Mouse (Mus musculus) hindbrain, embryonic 16.5 days (tissue): ENCODE data around the gene Lmo3. TPM values are rescaled to one million over a fixed set of nuclear protein-coding genes. Genes with fewer than 3 reads are reported as not detected.

Experiments used
- ATAC-seq: fragments of 200-750 bp; cut with Nextera tagmentation; 2 replicates; pipeline ENCODE4 v1.8.0; 2017; ENCODE audit warnings: moderate TSS enrichment, moderate library complexity
- H3K27ac ChIP-seq: fragments of 300-500 bp; sonication (generic); 2 replicates; pipeline ENCODE4 v1.5.1; 2014; ENCODE audit warnings: low read depth, mild to moderate bottlenecking, control low read depth, low read length, moderate library complexity
- H3K27me3 ChIP-seq: fragments of 300-500 bp; sonication (generic); replicated peaks from 2 replicates; pipeline ENCODE4 v1.6.1; 2014; ENCODE audit warnings: low read length; ENCODE audit not compliant: control insufficient read depth, insufficient read depth
- H3K36me3 ChIP-seq: fragments of 300-500 bp; sonication (generic); 2 replicates; pipeline ENCODE4 v1.6.1; 2014; ENCODE audit warnings: mild to moderate bottlenecking, low read length, moderate library complexity, mixed read lengths; ENCODE audit not compliant: control insufficient read depth, insufficient read depth
- H3K4me1 ChIP-seq: fragments of 300-500 bp; sonication (generic); 2 replicates; pipeline ENCODE4 v1.6.1; 2014; ENCODE audit warnings: low read depth, low read length; ENCODE audit not compliant: control insufficient read depth, insufficient read depth
- H3K4me2 ChIP-seq: fragments of 300-500 bp; sonication (generic); 2 replicates; pipeline ENCODE4 v1.6.1; 2014; ENCODE audit warnings: mild to moderate bottlenecking, low read length, control low read depth, moderate library complexity
- H3K4me3 ChIP-seq: fragments of 300-500 bp; sonication (generic); 2 replicates; pipeline ENCODE4 v1.5.1; 2014; ENCODE audit warnings: mild to moderate bottlenecking, low read length, control low read depth, moderate library complexity
- H3K9ac ChIP-seq: fragments of 300-500 bp; sonication (generic); 2 replicates; pipeline ENCODE4 v1.6.1; 2014; ENCODE audit warnings: low read depth, mild to moderate bottlenecking, control low read depth, low read length, moderate library complexity
- H3K9me3 ChIP-seq: fragments of 300-500 bp; sonication (generic); 2 replicates; pipeline ENCODE4 v1.6.1; 2014; ENCODE audit warnings: mild to moderate bottlenecking, low read length, moderate library complexity; ENCODE audit not compliant: control insufficient read depth
- WGBS: fragments of 180-500 bp; shearing (Covaris S2); extraction: QIAGEN DNeasy Blood & Tissue Kit; methylation state at CpG from one replicate; pipeline ENCODE4 v1.1.7; 2014; 5-methylcytosine and 5-hydroxymethylcytosine counted together
- polyA plus RNA-seq: library from polyadenylated mRNA; unstranded; fragments of >200 nt; fragmentation: Nextera tagmentation; extraction: Ambion mirVana; gene quantifications from 2 replicates; pipeline ENCODE4 v1.2.1, GENCODE M21; 2015

Gene Lmo3
- polyA plus RNA-seq, 1 experiment from 2014 or later = 89.5 TPM

DNA sequence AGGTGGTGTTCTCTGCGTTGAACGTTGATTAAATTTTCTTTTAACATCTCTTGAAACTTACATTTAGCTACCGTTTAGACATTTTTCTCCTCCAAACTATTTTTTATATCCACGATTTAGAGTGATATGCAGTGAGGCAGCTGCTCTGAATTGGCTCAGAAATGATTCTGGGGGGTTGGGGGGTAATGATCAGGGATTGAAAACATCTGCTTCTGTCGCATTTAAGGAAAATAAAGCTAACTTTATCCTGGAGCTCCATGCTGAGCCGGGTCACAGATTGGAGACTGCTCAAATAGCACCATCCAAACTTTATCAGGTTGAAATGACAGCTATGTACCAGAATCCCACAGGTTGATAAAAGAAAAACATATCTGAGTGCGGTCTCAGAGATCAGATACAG is 29.6 kb downstream of the Lmo3 start:
- H3K9me3 ChIP-seq = no peaks in the 10 kb centered on the region
- no peak overlapping the region for H3K9ac ChIP-seq
- ATAC-seq = no peak
- no peak overlapping the region for H3K27ac ChIP-seq
- no peak overlapping the region for H3K4me2 ChIP-seq
- 73% methylated on average over 7 of the region's 7 CpGs for WGBS
- H3K4me1 ChIP-seq = no peaks in the 10 kb centered on the region
- no peaks in the 10 kb centered on the region for H3K36me3 ChIP-seq
- no peak overlapping the region for H3K4me3 ChIP-seq
- H3K27me3 ChIP-seq = no peaks in the 10 kb centered on the region

DNA sequence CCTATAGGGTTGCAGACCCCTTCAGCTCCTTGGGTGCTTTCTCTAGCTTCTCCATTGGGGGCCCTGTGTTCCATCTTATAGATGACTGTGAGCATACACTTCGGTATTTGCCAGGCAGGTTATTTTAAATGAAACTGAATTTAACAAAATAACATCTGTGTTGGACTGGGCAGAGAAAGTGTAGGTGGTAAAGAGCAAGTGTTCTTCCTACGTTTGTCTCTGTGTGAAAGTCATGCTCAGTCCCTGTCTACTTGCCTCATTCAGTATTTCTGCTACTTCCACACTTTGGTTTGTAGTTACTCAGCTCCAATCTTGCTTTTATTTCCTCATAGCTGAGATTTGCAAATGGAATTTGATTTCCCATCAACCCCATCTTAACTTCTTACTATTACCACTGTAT is 46.9 kb downstream of the Lmo3 start:
- ATAC-seq = no peak
- H3K27me3 ChIP-seq = no peaks in the 10 kb centered on the region
- no peaks in the 10 kb centered on the region for H3K4me1 ChIP-seq
- no peaks in the 10 kb centered on the region for H3K36me3 ChIP-seq
- WGBS = 90% methylated on average over 2 of the region's 2 CpGs
- H3K9ac ChIP-seq = no peak overlapping the region
- no peak overlapping the region for H3K4me2 ChIP-seq
- H3K4me3 ChIP-seq = no peak overlapping the region
- no peaks in the 10 kb centered on the region for H3K9me3 ChIP-seq
- H3K27ac ChIP-seq = no peak overlapping the region

DNA sequence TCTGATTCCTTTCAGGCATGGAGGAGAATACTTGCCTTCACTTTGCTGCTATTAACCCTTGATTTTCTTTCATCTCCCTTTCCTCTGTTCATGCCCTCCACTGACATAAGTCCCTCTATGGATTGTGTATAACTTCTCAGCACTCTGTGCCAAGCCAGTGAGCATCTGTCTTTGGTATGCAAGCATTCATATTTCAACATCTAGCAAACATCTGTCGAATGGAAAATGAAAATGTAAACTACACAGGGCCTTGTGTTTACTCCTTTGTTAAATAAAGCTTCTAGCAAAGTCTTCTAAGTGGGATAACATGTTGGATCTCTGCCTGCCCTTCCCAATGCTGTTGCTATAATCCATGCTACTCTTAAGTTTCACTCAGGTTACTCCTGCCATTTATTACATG is 75.1 kb downstream of the Lmo3 start:
- Histone ChIP-seq H3K36me3 (no peaks in the 10 kb centered on the region), H3K4me1 (no peaks in the 10 kb centered on the region), H3K27ac (no peak overlapping the region), H3K9me3 (no peaks in the 10 kb centered on the region), H3K9ac (no peak overlapping the region), H3K4me3 (no peak overlapping the region), H3K27me3 (no peaks in the 10 kb centered on the region), H3K4me2 (no peak overlapping the region)
- 73% methylated on average over 1 of the region's 1 CpGs for WGBS
- no peak for ATAC-seq

DNA sequence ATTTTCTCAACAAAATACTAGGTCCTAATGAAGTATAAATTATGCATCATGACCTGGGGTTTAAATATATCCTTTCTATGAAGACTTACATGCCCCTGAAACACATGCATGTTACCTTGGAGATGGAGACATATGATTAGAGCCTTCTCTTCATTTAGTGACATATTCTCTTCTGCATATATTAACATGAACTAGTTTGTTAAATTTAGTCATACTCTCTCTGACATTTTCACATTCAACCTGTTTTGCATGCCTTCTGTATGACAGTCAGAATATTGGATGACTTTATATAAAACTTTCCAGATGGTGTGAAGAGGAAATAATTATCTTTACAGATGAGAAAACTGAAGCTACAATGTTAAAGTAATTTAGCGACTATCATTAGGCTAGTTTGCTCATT is 77.8 kb downstream of the Lmo3 start:
- Histone ChIP-seq H3K9me3 (no peaks in the 10 kb centered on the region), H3K36me3 (no peaks in the 10 kb centered on the region), H3K9ac (no peak overlapping the region), H3K27ac (no peak overlapping the region), H3K4me3 (no peak overlapping the region), H3K4me1 (no peaks in the 10 kb centered on the region), H3K27me3 (no peaks in the 10 kb centered on the region), H3K4me2 (no peak overlapping the region)
- WGBS = 88% methylated on average over 1 of the region's 1 CpGs
- no peak for ATAC-seq

DNA sequence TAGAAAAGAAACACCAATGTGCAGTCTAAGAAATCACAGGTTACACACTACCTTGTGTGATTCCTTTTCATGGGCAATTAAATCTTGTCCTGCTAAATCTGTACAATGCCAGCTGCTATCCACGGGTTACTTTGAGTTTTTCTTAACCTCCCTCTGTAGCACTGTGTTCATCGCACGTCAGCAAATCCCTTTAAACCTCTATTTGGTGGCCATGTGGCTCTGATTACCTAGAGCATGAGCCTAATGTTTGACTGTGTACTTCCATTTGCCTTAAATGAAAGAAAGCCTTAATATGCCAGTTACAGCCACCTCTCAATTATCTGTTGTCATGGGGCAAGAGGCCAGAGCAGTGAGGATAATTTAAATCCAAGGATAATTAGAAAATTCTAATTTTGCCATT is 98.9 kb downstream of the Lmo3 start:
- no peak overlapping the region for H3K4me2 ChIP-seq
- no peak for ATAC-seq
- H3K9me3 ChIP-seq = no peaks in the 10 kb centered on the region
- no peaks in the 10 kb centered on the region for H3K36me3 ChIP-seq
- H3K27ac ChIP-seq = no peak overlapping the region
- no peak overlapping the region for H3K9ac ChIP-seq
- H3K27me3 ChIP-seq = no peaks in the 10 kb centered on the region
- H3K4me1 ChIP-seq = no peaks in the 10 kb centered on the region
- H3K4me3 ChIP-seq = no peak overlapping the region
- 67% methylated on average over 3 of the region's 3 CpGs for WGBS

DNA sequence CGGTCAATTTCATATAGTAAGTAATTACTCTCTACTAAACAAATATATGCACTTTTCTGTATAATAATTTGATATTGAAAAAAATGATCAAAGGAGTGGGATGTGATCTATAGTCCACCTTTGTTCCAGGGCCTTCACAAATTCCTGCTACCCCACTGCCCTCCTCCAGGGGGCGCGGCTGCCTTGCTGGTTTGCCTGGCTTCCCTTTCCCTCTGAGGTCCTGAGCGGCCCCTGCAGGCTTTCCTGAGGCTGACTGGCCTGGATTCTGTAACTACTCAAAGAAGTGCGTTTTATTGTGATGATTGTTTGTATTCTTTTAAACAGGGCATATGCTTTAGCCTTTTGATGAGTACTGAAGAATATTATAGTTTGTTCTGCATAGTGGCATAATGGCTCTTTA is 104.2 kb downstream of the Lmo3 start:
- no peak overlapping the region for H3K4me3 ChIP-seq
- WGBS = 20% methylated on average over 5 of the region's 5 CpGs
- no peak for ATAC-seq
- H3K36me3 ChIP-seq = no peaks in the 10 kb centered on the region
- H3K9ac ChIP-seq = no peak overlapping the region
- no peaks in the 10 kb centered on the region for H3K4me1 ChIP-seq
- no peaks in the 10 kb centered on the region for H3K27me3 ChIP-seq
- no peak overlapping the region for H3K4me2 ChIP-seq
- no peak overlapping the region for H3K27ac ChIP-seq
- no peaks in the 10 kb centered on the region for H3K9me3 ChIP-seq

DNA sequence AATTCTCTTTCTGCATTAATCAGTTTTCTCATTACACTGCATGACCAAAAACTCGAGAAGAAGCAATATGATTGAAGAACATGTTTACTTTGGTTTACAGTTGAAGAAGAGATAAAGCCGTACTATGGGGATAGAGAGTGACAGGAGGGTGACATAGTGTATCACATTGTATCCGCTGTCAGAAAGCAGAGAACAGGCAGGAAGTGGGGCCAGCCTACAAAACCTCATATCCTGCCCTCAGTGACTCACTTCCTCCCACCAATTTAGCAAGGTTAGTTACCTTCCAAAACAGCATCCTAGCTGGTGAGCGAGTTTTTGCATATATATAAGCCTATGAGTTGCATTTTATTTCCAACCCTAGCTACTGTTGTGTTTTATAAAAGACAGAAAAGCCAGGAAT is 112.6 kb downstream of the Lmo3 start:
- ATAC-seq = no peak
- Histone ChIP-seq H3K4me3 (no peak overlapping the region), H3K36me3 (no peaks in the 10 kb centered on the region), H3K27me3 (no peaks in the 10 kb centered on the region), H3K4me1 (no peaks in the 10 kb centered on the region), H3K9ac (no peak overlapping the region), H3K9me3 (no peaks in the 10 kb centered on the region), H3K4me2 (no peak overlapping the region), H3K27ac (no peak overlapping the region)
- 83% methylated on average over 4 of the region's 4 CpGs for WGBS

DNA sequence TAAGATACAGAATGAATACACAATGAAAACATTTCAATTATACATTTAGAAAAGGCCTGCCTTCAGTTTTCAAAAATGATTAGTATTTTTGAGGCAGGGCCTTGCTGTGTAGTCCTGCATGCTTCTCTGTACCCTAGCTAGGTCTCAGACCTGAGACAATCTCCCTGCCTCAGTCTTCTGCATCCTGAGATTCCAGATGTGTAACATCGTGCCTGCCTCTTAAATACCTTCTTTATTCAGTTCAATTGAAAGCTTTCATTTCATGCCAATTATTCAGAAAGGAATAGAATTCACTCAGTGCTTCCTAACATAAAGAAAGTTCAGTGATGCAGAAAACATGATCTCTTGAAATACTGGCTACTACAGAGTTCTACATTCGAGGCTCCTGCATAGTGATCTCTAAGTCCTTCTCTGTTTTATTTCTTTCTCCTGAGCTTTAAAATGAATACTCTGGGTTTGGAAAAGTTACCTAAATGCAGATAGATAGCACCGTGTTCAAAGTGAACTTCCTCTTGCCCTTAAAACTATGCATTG is 137.2 kb downstream of the Lmo3 start:
- Histone ChIP-seq H3K27me3 (no peaks in the 10 kb centered on the region), H3K9me3 (no peaks in the 10 kb centered on the region), H3K9ac (no peak overlapping the region), H3K4me1 (no peaks in the 10 kb centered on the region), H3K36me3 (no peaks in the 10 kb centered on the region), H3K4me3 (no peak overlapping the region), H3K27ac (no peak overlapping the region), H3K4me2 (no peak overlapping the region)
- WGBS = 33% methylated on average over 3 of the region's 3 CpGs
- ATAC-seq = no peak

DNA sequence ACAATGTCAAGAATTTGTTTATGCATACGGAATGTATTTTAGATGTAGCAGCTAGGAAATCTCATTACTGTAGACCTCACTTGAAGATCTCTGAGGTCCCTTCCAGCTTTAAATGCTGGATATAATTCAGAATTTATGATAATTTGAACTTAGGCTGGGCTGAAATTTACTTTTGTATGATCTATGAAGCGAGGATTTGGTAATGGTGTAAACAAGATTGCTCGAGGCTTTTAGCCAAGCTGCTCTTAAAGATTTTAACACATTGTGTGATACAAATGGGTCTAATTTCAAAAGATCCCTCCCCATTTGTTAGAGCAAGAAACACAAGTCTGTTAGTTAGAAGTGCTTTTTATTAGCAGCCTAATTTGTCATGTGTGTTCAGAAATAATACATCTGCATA is 144.4 kb downstream of the Lmo3 start:
- H3K9me3 ChIP-seq = no peaks in the 10 kb centered on the region
- no peak overlapping the region for H3K4me2 ChIP-seq
- no peak overlapping the region for H3K27ac ChIP-seq
- no peaks in the 10 kb centered on the region for H3K27me3 ChIP-seq
- WGBS = 69% methylated on average over 3 of the region's 3 CpGs
- H3K36me3 ChIP-seq = no peaks in the 10 kb centered on the region
- ATAC-seq = no peak
- no peak overlapping the region for H3K4me3 ChIP-seq
- H3K4me1 ChIP-seq = no peaks in the 10 kb centered on the region
- H3K9ac ChIP-seq = no peak overlapping the region

DNA sequence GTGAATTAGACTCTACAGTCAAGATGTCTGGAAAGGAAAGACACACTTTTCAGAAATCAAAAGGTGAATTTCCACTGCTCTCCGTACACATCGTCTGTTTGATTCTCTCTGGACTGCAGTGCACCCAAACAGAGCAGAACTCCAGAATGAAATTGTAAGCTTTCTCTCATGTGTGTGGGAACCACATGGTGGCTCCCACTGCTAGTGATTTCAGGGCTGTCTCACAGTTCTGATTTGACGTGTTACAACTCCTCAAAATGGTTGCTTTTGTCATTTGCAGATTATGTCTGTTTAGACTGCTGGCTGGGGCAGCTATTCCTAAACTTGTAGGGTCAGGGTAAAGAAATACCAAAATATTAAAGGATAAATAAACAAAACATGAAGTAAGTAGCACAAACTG is 145.0 kb downstream of the Lmo3 start:
- no peaks in the 10 kb centered on the region for H3K36me3 ChIP-seq
- no peak overlapping the region for H3K27ac ChIP-seq
- no peaks in the 10 kb centered on the region for H3K4me1 ChIP-seq
- H3K9me3 ChIP-seq = no peaks in the 10 kb centered on the region
- H3K4me2 ChIP-seq = no peak overlapping the region
- H3K27me3 ChIP-seq = no peaks in the 10 kb centered on the region
- 60% methylated on average over 3 of the region's 3 CpGs for WGBS
- H3K4me3 ChIP-seq = no peak overlapping the region
- ATAC-seq = no peak
- no peak overlapping the region for H3K9ac ChIP-seq
